ENCODE assay signal across 8 mouse cellular contexts in the genomic region with DNA sequence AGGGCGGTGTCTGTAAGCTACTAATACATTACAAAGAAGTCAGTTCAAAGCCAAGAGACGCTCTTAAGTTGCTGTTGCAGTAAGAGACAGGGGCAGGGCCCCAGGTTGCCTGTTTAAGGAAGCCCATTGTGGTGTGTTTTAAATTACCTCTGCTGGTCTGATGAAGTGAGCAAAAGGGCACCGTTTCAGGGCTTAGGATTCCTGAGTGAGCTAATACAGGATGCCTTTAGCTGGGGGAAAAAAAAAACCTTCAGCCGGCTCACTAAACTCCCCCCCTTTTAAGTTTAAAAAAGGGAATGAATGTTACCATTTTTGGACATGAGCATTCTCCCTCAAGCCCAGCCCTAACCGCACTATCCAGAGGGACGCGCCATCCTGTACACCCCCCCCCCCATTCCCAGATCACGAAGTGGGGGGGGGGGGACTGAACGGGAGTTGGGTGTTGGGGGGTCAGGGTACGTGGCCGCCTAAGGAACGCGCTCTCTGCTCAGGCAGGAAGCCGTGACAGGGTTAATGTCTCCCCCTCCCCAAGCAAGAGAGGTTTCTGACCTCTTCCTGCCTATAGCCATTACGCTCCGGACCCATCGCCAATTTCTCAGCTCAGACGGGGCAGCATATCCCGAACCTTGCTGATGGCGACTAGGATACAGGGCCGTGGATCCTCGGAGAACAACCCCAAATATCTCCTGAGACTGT. TPM values are rescaled to one million over a fixed set of nuclear protein-coding genes. Genes with fewer than 3 reads are reported as not detected.
DNase-seq lines count a peak whose midpoint lies in the region; ATAC-seq and TF ChIP-seq lines count a peak whose summit lies in the region.

No protein-coding gene starts in this region.

- DNase-seq in kidney, adult 9 months = peak; percentile 16
- no peak for DNase-seq in kidney, adult 8-10 months
- DNase-seq in Muller cell, postnatal 12 days (ENCODE audit: inconsistent ontology term) = peak; percentile 66
- DNase-seq in heart, postnatal 0 days (ENCODE audit: low spot score) = no peak
- DNase-seq in mesoderm, embryonic 11.5 days (ENCODE audit: low read depth, low spot score) = peak; percentile 25
- DNase-seq in urinary bladder, adult 2 months (ENCODE audit: low spot score) = no peak
- DNase-seq in kidney, postnatal 4 days = no peak
- no peak for DNase-seq in cerebellum, postnatal 14 days

- H3K36me3 ChIP-seq in heart, postnatal 0 days (replicated peaks; ENCODE audit: control insufficient read depth, insufficient read depth, low read length) = no peaks in the 10 kb centered on the region

- H3K9ac ChIP-seq in heart, postnatal 0 days (replicated peaks; ENCODE audit: low read depth, low read length) = peak overlapping the region; percentile 79

- H3K27me3 ChIP-seq in heart, postnatal 0 days (ENCODE audit: control insufficient read depth, insufficient read depth, low read length) = no peaks in the 10 kb centered on the region

- H3K4me1 ChIP-seq in heart, postnatal 0 days (ENCODE audit: control insufficient read depth, insufficient read depth) = peaks cover 9% of the 10 kb centered on the region; the same call in 1 of the 2 replicates

- TF ChIP-seq CTCF in heart, postnatal 0 days (IDR thresholded peaks at IDR 0.05; ENCODE audit: low read depth) = no peak

- WGBS in heart, postnatal 0 days = 1% methylated on average over 22 of the region's 22 CpGs

- TF ChIP-seq EP300 in heart, postnatal 0 days (IDR thresholded peaks at IDR 0.05; ENCODE audit: low read depth) = no peak

- peak overlapping the region; percentile 84 for H3K4me3 ChIP-seq in heart, postnatal 0 days (ENCODE audit: low read depth, low read length)

- peak overlapping the region; percentile 95 for H3K4me2 ChIP-seq in heart, postnatal 0 days (ENCODE audit: low read depth, low read length)

- H3K9me3 ChIP-seq in heart, postnatal 0 days (replicated peaks; ENCODE audit: control insufficient read depth, low read length) = no peaks in the 10 kb centered on the region

- no peak for ATAC-seq in heart, postnatal 0 days (ENCODE audit: insufficient read depth, low read depth)

- peak overlapping the region; percentile 95 for H3K27ac ChIP-seq in heart, postnatal 0 days (ENCODE audit: low read depth)

RNA-seq across cellular contexts. Expression of a gene that starts 1.5 kb away (rescaled TPM):
- 53.0 and 85.3 TPM in 2 replicates for total RNA-seq in heart, postnatal 0 days (2014; rRNA removed; ENCODE audit: low replicate concordance)
- 13.8 and 15.7 TPM in 2 replicates for polyA plus RNA-seq in heart, postnatal 0 days (2015; fragmentation: Nextera tagmentation; extraction: Ambion mirVana)
- 435 and 605 TPM in 2 replicates for polyA plus RNA-seq in urinary bladder, adult 2 months (2012; rRNA removed)

Comparison
In these comparisons a context has a peak if more than half of its experiments do, and no peak if none do; other contexts are left out.
1. DNase-seq: peak in kidney, adult 9 months (single experiment), Muller cell, postnatal 12 days (single experiment) and mesoderm, embryonic 11.5 days (single experiment); none in kidney, adult 8-10 months (0 of 2), heart, postnatal 0 days (single experiment), urinary bladder, adult 2 months (single experiment), kidney, postnatal 4 days (0 of 2) and cerebellum, postnatal 14 days (0 of 2).
2. RNA of a gene that starts 1.5 kb away (polyA plus RNA-seq): 435 to 605 TPM in urinary bladder, adult 2 months; 13.8 to 15.7 TPM in heart, postnatal 0 days; every median in the first group is over 10 times any median in the second.